Mouse (Mus musculus): ENCODE results near the gene Tbccd1. TPM values are rescaled to one million over a fixed set of nuclear protein-coding genes. Genes with fewer than 3 reads are reported as not detected.
A peak's percentile ranks its signal among the peaks of the same experiment; 100 is the strongest.

The Tbccd1 gene
- polyA plus RNA-seq, 1 experiment from 2014 or later: 19.6 TPM

- no peak overlapping the region for H3K4me2 ChIP-seq
- no peak for ATAC-seq (ENCODE audit: low FRiP score, low read depth)
- H3K36me3 ChIP-seq: no peaks in the 10 kb centered on the region
- H3K4me1 ChIP-seq (replicated peaks): no peaks in the 10 kb centered on the region
- H3K4me3 ChIP-seq: no peak overlapping the region
- no peak overlapping the region for H3K27ac ChIP-seq (replicated peaks)
- no peaks in the 10 kb centered on the region for H3K9me3 ChIP-seq
- H3K27me3 ChIP-seq: no peaks in the 10 kb centered on the region
- H3K9ac ChIP-seq: no peak overlapping the region
- 80% methylated on average over 5 of the region's 5 CpGs for WGBS
These were observed 26.0 kb upstream of the Tbccd1 start for GRCm38 (mm10) chr16:22883441-22883840.

DNA sequence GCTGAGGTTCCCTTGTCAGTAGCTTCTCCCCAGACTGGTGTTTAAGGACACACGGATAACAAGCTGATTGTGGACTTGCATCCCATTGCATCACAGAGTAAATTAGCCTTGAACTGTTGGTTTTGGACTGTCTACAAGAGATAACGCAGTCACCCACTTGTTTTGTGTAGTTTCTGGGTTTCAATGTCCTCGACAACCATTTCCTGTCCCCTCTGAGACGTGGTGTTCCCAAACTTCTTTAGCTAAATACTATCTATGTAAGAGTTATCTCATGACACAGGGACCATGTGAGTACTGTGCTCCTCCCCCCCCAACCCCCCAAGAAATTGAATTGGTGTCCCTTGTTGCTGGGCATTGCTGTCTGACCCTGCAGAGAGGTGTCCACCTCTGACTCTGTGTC lies 24.0 kb upstream of the Tbccd1 start:
- Histone ChIP-seq H3K4me3 (no peak overlapping the region), H3K9me3 (no peaks in the 10 kb centered on the region), H3K36me3 (no peaks in the 10 kb centered on the region), H3K27me3 (no peaks in the 10 kb centered on the region), H3K4me2 (no peak overlapping the region), H3K9ac (no peak overlapping the region), H3K27ac (replicated peaks) (no peak overlapping the region), H3K4me1 (replicated peaks) (no peaks in the 10 kb centered on the region)
- 76% methylated on average over 4 of the region's 4 CpGs for WGBS
- ATAC-seq (ENCODE audit: low FRiP score, low read depth): no peak

- Histone ChIP-seq H3K27ac (replicated peaks) (no peak overlapping the region), H3K27me3 (no peaks in the 10 kb centered on the region), H3K4me2 (no peak overlapping the region), H3K36me3 (no peaks in the 10 kb centered on the region), H3K9ac (no peak overlapping the region), H3K4me1 (replicated peaks) (no peaks in the 10 kb centered on the region), H3K9me3 (no peaks in the 10 kb centered on the region), H3K4me3 (no peak overlapping the region)
- no peak; the same call in 1 of the 2 replicates for ATAC-seq (ENCODE audit: low FRiP score, low read depth)
- 19% methylated on average over 6 of the region's 6 CpGs for WGBS
These were observed 23.4 kb upstream of the Tbccd1 start for GRCm38 (mm10) chr16:22880900-22881299.

GRCm38 (mm10) chr16:22879945-22880595 lies 22.6 kb upstream of the Tbccd1 start:
- H3K4me3 ChIP-seq: no peak overlapping the region
- H3K36me3 ChIP-seq: no peaks in the 10 kb centered on the region
- 0 out of 2 replicates have a peak, but pooled peaks have one; percentile 3 for ATAC-seq (ENCODE audit: low FRiP score, low read depth)
- H3K27ac ChIP-seq (replicated peaks): no peak overlapping the region
- no peaks in the 10 kb centered on the region for H3K9me3 ChIP-seq
- H3K27me3 ChIP-seq: no peaks in the 10 kb centered on the region
- H3K4me2 ChIP-seq: no peak overlapping the region
- H3K9ac ChIP-seq: no peak overlapping the region
- H3K4me1 ChIP-seq (replicated peaks): no peaks in the 10 kb centered on the region
- WGBS: 70% methylated on average over 7 of the region's 7 CpGs

- no peaks in the 10 kb centered on the region for H3K4me1 ChIP-seq (replicated peaks)
- 80% methylated on average over 7 of the region's 7 CpGs for WGBS
These were observed 21.2 kb upstream of the Tbccd1 start for GRCm38 (mm10) chr16:22878716-22879115.

GRCm38 (mm10) chr16:22877660-22878390 lies 20.4 kb upstream of the Tbccd1 start:
- 63% methylated on average over 11 of the region's 11 CpGs for WGBS
- H3K9ac ChIP-seq: no peak overlapping the region
- no peak overlapping the region for H3K27ac ChIP-seq (replicated peaks)
- no peaks in the 10 kb centered on the region for H3K9me3 ChIP-seq
- H3K27me3 ChIP-seq: no peaks in the 10 kb centered on the region
- ATAC-seq (ENCODE audit: low FRiP score, low read depth): no peak
- H3K36me3 ChIP-seq: peaks cover 6% of the 10 kb centered on the region; the same call in 1 of the 2 replicates
- no peaks in the 10 kb centered on the region for H3K4me1 ChIP-seq (replicated peaks)
- H3K4me3 ChIP-seq: no peak overlapping the region
- no peak overlapping the region for H3K4me2 ChIP-seq

More at GRCm38 (mm10) chr16:22878716-22879115, 21.2 kb upstream of the Tbccd1 start:
- Histone ChIP-seq H3K9ac (no peak overlapping the region), H3K4me3 (no peak overlapping the region), H3K4me2 (no peak overlapping the region), H3K27ac (replicated peaks) (no peak overlapping the region), H3K36me3 (no peaks in the 10 kb centered on the region), H3K9me3 (no peaks in the 10 kb centered on the region), H3K27me3 (no peaks in the 10 kb centered on the region)
- no peak for ATAC-seq (ENCODE audit: low FRiP score, low read depth)

GRCm38 (mm10) chr16:22876218-22877043 lies 19.0 kb upstream of the Tbccd1 start:
- 46% methylated on average over 9 of the region's 9 CpGs for WGBS

GRCm38 (mm10) chr16:22873369-22873768 lies 15.9 kb upstream of the Tbccd1 start:
- no peaks in the 10 kb centered on the region for H3K4me1 ChIP-seq (replicated peaks)
- H3K4me3 ChIP-seq: no peak overlapping the region
- H3K36me3 ChIP-seq: peaks cover 50% of the 10 kb centered on the region
- H3K4me2 ChIP-seq: no peak overlapping the region
- ATAC-seq (ENCODE audit: low FRiP score, low read depth): no peak
- no peaks in the 10 kb centered on the region for H3K27me3 ChIP-seq
- no peak overlapping the region for H3K9ac ChIP-seq
- H3K9me3 ChIP-seq: no peaks in the 10 kb centered on the region
- WGBS: 71% methylated on average over 4 of the region's 4 CpGs
- no peak overlapping the region for H3K27ac ChIP-seq (replicated peaks)

More at GRCm38 (mm10) chr16:22876218-22877043, 19.0 kb upstream of the Tbccd1 start:
- no peak overlapping the region for H3K4me3 ChIP-seq
- no peak for ATAC-seq (ENCODE audit: low FRiP score, low read depth)
- no peak overlapping the region for H3K9ac ChIP-seq
- no peaks in the 10 kb centered on the region for H3K4me1 ChIP-seq (replicated peaks)
- peaks cover 19% of the 10 kb centered on the region; the same call in 1 of the 2 replicates for H3K36me3 ChIP-seq
- H3K27me3 ChIP-seq: no peaks in the 10 kb centered on the region
- no peak overlapping the region for H3K4me2 ChIP-seq
- H3K27ac ChIP-seq (replicated peaks): no peak overlapping the region
- no peaks in the 10 kb centered on the region for H3K9me3 ChIP-seq

DNA sequence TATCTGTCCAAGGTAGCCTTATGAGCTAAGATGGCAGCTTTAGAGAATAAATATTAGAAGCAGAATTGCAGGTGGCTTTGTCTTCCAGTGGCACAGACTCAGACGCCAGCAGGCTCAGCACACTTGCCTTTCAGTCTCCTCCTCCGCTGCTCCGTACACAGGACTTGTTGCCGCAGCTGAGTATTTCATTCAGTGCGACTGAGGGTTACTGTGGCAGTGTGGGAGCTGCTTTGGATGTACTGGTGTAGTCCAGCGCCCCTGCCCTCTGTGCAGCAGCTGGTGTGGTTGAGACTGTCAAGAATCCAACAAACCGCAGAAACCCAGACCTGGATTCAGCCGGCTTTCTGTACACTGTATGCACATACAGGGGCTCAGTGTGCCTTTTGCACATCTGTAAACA lies 14.9 kb upstream of the Tbccd1 start:
- Histone ChIP-seq H3K4me3 (no peak overlapping the region), H3K27ac (replicated peaks) (no peak overlapping the region)
- ATAC-seq (ENCODE audit: low FRiP score, low read depth): no peak

GRCm38 (mm10) chr16:22856773-22857172 lies 696 bp downstream of the Tbccd1 start:
- Histone ChIP-seq H3K27ac (replicated peaks) (peak overlapping the region; percentile 77), H3K9me3 (no peaks in the 10 kb centered on the region), H3K4me2 (peak overlapping the region; percentile 76), H3K27me3 (no peaks in the 10 kb centered on the region), H3K9ac (peak overlapping the region; percentile 62), H3K4me3 (peak overlapping the region; percentile 89), H3K4me1 (replicated peaks) (peaks cover 20% of the 10 kb centered on the region), H3K36me3 (0 out of 2 replicates have a peak, but pooled peaks cover 5% of the 10 kb centered on the region)
- 21% methylated on average over 9 of the region's 9 CpGs for WGBS
- no peak for ATAC-seq (ENCODE audit: low FRiP score, low read depth)

More for the DNA sequence above, 14.9 kb upstream of the Tbccd1 start:
- Histone ChIP-seq H3K27me3 (no peaks in the 10 kb centered on the region), H3K9me3 (no peaks in the 10 kb centered on the region), H3K36me3 (peaks cover 58% of the 10 kb centered on the region), H3K9ac (no peak overlapping the region), H3K4me1 (replicated peaks) (no peaks in the 10 kb centered on the region), H3K4me2 (no peak overlapping the region)
- 86% methylated on average over 8 of the region's 8 CpGs for whole genome bisulfite sequencing

DNA sequence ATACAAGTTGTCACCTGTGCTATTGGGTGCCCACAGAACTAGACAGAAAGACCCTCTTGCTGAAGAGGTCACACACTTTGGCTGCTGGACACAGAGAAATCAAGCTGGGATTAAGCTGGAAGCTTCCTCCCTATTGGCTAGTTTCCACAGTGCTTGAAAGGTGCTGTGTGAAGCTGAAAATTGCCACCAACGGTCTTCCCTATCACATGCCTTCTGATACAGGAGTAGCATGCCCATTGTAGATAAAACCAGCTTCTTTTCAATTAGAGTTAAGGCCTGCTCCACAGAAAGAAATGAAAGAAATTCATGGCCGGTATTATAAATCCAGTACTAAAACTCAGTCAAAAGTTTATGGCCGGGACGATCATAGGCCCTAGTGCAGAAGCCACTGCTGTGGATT lies 4.8 kb downstream of the Tbccd1 start:
- Histone ChIP-seq H3K27me3 (no peaks in the 10 kb centered on the region), H3K9ac (no peak overlapping the region), H3K4me2 (no peak overlapping the region), H3K27ac (replicated peaks) (no peak overlapping the region), H3K36me3 (no peaks in the 10 kb centered on the region), H3K9me3 (no peaks in the 10 kb centered on the region), H3K4me3 (no peak overlapping the region), H3K4me1 (replicated peaks) (peaks cover 13% of the 10 kb centered on the region)
- no peak for ATAC-seq (ENCODE audit: low FRiP score, low read depth)
- WGBS: 97% methylated on average over 4 of the region's 4 CpGs

- no peak overlapping the region for H3K4me3 ChIP-seq
- no peaks in the 10 kb centered on the region for H3K36me3 ChIP-seq
- no peaks in the 10 kb centered on the region for H3K9me3 ChIP-seq
- no peak overlapping the region for H3K9ac ChIP-seq
- 96% methylated on average over 1 of the region's 1 CpGs for WGBS
- H3K27ac ChIP-seq (replicated peaks): no peak overlapping the region
- no peak for ATAC-seq (ENCODE audit: low FRiP score, low read depth)
- H3K4me2 ChIP-seq: no peak overlapping the region
- peaks cover 10% of the 10 kb centered on the region for H3K4me1 ChIP-seq (replicated peaks)
- no peaks in the 10 kb centered on the region for H3K27me3 ChIP-seq
These were observed 9.1 kb downstream of the Tbccd1 start for GRCm38 (mm10) chr16:22848331-22848730.
